Mouse (Mus musculus): ENCODE measurements around the gene Rhox11. TPM values are rescaled to one million over a fixed set of nuclear protein-coding genes. Genes with fewer than 3 reads are reported as not detected.
"Not testable (repeated sequence)": the region's sequence is repeated elsewhere in the genome, so short reads cannot be mapped to it uniquely, and the experiment has no call there.

Rhox11 gene
- total RNA-seq (2017), result not detected in 2 replicates

- no peak for ATAC-seq (replicated peaks; ENCODE audit: low read depth, poor library complexity, severe bottlenecking)
Measured at GRCm38 (mm10) chrX:38085041-38085440, at the start of gene Rhox11. Gene Rhox11 (minus strand): TSS chrX:38085141.

- no peak for ATAC-seq (replicated peaks; ENCODE audit: low read depth, poor library complexity, severe bottlenecking)
Measured at GRCm38 (mm10) chrX:38121478-38121877, 36.5 kb upstream of the Rhox11 start.

GRCm38 (mm10) chrX:38120982-38121381, 36.0 kb upstream of the Rhox11 start, which contains the start of gene Rhox13:
Gene Rhox13 (plus strand): TSS chrX:38121219.
- no peak for ATAC-seq (replicated peaks; ENCODE audit: low read depth, poor library complexity, severe bottlenecking)

GRCm38 (mm10) chrX:38110807-38111206, 25.9 kb upstream of the Rhox11 start, which contains the start of gene Rhox12:
Gene Rhox12 (minus strand): TSS chrX:38110907.
- no peak for ATAC-seq (replicated peaks; ENCODE audit: low read depth, poor library complexity, severe bottlenecking)

GRCm38 (mm10) chrX:38084226-38084625, 715 bp downstream of the Rhox11 start:
- peak; percentile 47; the same call in 1 of the 2 replicates for ATAC-seq (replicated peaks; ENCODE audit: low read depth, poor library complexity, severe bottlenecking)

GRCm38 (mm10) chrX:38066175-38066574, 18.8 kb downstream of the Rhox11 start, which contains the start of gene Rhox10:
Gene Rhox10 (plus strand): TSS chrX:38066475.
- no peak for ATAC-seq (replicated peaks; ENCODE audit: low read depth, poor library complexity, severe bottlenecking)

GRCm38 (mm10) chrX:38061544-38061943, 23.4 kb downstream of the Rhox11 start:
- no peak for ATAC-seq (replicated peaks; ENCODE audit: low read depth, poor library complexity, severe bottlenecking)

- ATAC-seq (replicated peaks; ENCODE audit: low read depth, poor library complexity, severe bottlenecking), result not testable (repeated sequence)
Measured at GRCm38 (mm10) chrX:38043014-38043413, 41.9 kb downstream of the Rhox11 start, which contains the start of gene Btg1-ps2. Gene Btg1-ps2 (minus strand): TSS chrX:38043114.

GRCm38 (mm10) chrX:38039666-38040065, 45.3 kb downstream of the Rhox11 start:
- no peak for ATAC-seq (replicated peaks; ENCODE audit: low read depth, poor library complexity, severe bottlenecking)

GRCm38 (mm10) chrX:38033841-38034240, 51.1 kb downstream of the Rhox11 start:
- no peak for ATAC-seq (replicated peaks; ENCODE audit: low read depth, poor library complexity, severe bottlenecking)

Other genes starting within 250 kb of the Rhox11 start
- gene Rhox8, start 206.2 kb downstream of the Rhox11 start, total RNA-seq (2017), result not detected in 2 replicates
- gene Rhox7b, start 187.9 kb downstream of the Rhox11 start, total RNA-seq (2017), result not detected in 2 replicates
- not detected in 2 replicates for gene Rhox9, start 183.4 kb downstream of the Rhox11 start, total RNA-seq (2017)
- gene Btg1-ps1, start 66.3 kb downstream of the Rhox11 start, total RNA-seq (2017), result not detected in 2 replicates
- not detected in 2 replicates for gene Btg1-ps2, start 42.0 kb downstream of the Rhox11 start, total RNA-seq (2017)
- not detected in 2 replicates for gene Rhox10, start 18.7 kb downstream of the Rhox11 start, total RNA-seq (2017)
- not detected in 2 replicates for gene Rhox12, start 25.8 kb upstream of the Rhox11 start, total RNA-seq (2017)
- gene Rhox13, start 36.1 kb upstream of the Rhox11 start, total RNA-seq (2017), result not detected in 2 replicates
- 30.6 and 31.5 TPM in 2 replicates for gene Zbtb33, start 104.7 kb upstream of the Rhox11 start, total RNA-seq (2017)
- not detected in 2 replicates for gene Tmem255a, start 167.3 kb upstream of the Rhox11 start, total RNA-seq (2017)
- not detected in 2 replicates for gene Atp1b4, start 231.0 kb upstream of the Rhox11 start, total RNA-seq (2017)